Mouse (Mus musculus) kidney, postnatal 25 days (tissue): ENCODE data around the gene Iars.
"Not testable (repeated sequence)": the region's sequence is repeated elsewhere in the genome, so short reads cannot be mapped to it uniquely, and the experiment has no call there.

Source experiments
- DNase-seq, 2 experiments: peaks; one replicate each; pipeline ENCODE4 v3.0.0; 2021; ENCODE audit warnings: mixed read lengths in 2 of 2

Gene Iars

DNA sequence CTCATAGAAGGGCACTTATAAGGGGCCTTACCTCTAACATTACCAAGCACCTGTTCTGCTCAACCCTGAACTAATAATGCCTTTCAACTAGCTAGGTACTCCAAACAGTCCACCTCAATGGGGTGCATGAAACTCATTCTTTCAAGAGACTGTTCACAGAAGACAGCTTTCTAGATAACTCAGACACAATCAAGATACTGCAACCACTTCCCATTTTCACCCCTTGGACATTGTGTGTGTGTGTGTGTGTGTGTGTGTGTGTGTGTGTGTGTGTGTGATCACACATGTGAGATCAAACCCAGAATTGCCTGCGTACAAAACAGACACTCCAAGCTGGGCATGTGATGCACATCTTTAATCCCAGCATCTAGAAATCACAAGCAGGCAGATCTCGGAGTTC, 56.1 kb downstream of the Iars start:
- no peak for DNase-seq

DNA sequence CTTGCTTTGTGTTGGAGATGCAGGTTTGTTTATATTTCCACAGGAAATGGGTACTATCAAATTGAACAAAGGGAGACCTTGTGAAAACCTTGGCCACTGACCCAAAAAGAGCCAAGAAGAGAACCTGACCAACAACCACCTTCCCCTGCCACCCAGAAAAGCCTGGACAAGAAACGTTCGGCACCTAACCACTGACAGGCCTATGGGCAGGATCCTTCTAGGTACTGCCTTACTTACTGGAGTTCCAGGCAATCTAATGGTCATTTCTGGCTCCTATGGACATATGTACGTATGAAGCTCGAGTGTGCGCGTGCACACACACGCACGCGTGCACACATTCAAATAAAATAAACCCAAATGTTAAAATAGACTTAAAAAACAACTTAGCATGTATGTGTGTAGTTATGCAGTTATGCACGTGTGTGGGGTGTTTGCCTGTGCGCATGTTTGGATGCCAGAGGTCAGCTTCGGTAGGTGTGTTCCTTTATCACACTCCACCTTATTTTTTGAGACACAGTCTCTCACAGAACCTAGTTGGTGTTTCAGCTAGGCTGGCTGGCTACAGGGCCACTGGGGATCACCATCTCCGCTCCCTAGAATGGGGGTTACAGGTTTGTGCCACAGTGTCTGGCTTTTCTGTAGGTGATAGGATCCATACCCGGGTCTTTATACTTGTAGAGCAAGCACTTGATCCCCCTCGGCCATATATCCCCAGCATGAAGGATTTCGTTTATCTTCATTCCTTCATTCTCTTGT, 59.6 kb downstream of the Iars start:
- DNase-seq = no peak

DNA sequence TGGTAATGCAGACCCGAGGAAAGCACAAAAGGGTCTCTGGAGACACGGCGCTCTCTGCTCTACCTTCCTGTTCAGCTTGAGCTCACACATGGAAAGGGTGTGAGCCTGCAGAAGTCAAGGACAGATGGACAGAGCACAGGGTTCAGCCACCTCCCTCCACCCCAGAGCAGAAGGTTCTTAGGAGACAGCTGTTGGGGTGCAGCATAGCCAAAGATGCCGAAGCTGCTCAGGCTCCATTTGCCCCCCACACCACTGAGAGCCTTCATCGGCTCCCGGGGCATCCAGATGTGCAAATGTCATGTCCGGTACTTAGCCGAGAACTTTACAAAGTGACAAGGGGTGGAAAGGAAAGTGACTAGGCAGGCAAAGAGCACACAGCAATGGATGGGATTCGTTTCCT, 74.7 kb downstream of the Iars start:
- no peak for DNase-seq

DNA sequence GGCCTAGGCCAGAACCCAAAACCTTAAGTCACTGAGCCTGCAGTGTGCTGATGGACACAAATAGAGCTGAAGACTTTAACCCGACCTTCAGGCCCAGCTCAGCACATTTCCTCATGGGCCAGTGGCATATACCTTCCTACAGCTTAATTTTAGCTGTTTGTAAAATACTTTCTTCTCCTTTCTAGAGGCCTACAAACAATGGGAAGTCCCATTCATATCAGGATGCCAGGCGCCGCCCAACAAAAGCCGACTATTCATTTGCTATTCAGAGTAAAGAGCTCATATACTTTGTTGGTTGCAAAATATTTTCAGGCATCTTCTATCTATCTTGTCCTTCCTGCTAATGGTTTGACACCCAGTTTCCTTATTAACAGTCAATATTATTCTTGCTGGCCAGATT, 76.1 kb downstream of the Iars start:
- DNase-seq = no peak

DNA sequence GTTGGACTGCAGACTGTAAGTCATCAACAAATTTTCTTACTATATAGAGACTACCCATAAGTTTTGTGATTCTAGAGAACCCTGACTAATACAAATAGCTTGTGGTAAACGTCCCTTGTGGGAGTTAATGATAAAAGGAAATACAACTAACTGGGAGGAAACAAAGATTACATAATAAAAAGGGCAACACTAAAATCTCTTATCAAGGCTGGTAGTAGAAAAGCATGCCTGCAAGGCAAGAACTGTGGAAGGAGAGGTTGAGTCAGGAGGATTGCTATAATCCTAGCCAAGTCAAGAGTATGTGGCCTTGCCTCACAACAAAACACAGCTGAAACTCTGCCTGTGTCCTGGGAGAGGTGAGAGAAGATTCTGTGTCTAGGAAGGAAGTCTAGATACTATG, 78.8 kb downstream of the Iars start:
- no peak for DNase-seq

DNA sequence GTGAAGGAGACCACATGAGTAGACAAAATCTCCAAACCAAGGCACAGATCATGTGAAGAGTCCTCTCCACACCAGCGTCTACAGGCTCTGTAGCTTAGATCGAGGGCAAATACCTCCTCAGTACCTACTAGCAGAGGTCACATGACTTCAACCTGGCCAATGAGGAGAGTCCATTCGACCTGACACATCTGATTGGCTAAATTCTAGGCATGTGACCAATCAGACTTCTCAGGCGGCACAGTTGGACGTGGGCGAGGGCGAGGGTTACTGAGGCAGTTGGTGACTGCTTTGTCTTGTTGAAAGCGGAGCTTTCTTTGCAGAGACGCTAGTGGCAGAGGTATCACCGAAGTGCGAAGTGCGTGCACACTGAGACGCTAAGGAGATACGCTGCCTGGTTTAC, 80.3 kb downstream of the Iars start:
- no peak for DNase-seq

DNA sequence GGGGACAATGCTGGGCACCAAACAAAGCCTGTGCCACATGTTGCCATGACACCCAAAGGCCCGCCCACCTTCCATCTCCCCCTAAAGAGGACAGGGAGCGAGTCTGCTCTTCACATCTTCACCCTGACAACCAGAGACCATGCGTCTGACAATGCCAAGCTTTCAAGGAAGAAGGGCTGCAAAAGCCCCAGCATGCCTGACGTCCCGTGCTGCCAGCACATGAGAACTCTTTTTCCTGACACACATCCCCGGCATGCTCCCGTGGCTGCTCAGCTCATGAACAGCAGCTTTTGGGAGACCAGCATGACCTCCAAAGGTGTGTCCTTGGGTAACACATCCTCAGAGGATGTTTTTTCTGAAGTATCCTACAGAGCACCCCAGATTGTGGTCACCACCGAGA, 83.4 kb downstream of the Iars start:
- no peak for DNase-seq

DNA sequence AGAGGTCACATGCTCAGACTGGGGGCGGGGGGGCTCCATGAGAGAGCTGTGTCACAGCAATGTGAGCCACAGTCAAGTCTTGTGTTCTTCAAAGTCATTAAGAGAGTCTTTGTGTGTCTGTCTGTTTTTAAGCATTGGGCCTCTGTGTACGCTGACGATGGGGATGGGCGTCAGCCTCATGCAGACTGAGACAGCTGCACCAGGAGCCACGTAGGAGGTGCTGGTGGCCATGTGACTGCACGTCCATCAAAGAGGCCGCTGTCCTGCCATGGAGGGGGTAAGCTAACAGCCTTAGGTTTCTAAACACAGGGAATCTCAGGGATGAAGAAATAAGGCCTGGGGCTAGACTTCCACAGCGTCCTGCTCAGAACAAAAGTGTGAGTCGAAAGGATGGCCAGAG, 84.4 kb downstream of the Iars start:
- DNase-seq = no peak

DNA sequence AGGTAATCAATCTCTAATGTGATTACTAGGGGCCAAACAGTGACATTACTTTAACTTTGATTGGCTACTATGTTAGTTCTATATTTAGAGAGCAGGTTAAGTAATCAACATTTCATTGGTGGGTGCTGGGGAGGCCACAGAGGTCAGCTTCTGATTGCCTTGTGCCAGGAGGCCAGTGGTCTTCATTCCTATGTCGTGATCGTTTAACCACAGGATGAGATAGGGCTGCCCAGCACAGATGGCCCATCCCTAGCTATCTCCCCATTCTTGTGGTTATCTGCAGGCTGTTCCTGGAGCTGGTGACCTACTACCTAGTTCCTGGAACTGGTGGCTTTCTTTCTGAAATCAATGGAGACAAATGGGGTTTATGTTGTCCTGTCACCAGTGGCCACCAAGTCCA, 86.1 kb downstream of the Iars start:
- no peak for DNase-seq

DNA sequence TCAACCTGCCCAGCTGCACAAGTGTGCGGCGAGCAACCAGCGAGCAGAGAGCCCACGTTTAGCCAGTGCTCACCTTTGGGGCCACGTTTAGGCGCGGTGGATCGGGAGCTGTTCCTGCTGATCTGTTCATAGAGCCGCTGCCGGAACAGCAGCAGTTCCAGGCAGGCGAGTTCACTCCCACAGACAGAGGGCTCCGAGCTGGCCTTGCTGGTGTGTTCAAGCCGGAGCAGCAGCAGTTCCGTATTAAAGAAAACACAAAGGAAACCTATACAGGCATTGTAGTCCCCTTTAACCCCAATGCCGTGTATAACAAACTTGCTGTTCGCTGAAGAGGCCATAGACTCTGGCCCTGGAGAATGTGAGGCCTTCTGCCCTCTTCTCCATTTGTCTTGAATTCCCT, 87.2 kb downstream of the Iars start:
- DNase-seq = no peak

DNA sequence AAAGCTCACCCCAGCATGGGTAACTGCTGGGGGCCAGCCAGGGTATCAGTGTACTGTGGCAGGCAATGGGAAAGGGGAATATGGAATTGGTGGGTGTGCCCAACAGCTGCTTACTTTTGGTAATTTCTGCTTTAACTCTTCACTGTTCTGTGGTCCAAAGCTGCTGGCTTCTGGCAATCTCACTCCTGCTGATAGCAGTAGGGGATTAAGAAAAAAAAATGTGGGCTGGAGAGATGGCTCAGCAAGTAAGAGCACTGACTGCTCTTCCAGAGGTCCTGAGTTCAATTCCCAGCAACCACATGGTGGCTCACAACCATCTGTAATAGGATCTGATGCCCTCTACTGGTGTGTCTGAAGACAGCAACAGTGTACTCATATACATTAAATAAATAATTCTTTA, 89.6 kb downstream of the Iars start:
- DNase-seq = not testable (repeated sequence)
